Mouse (Mus musculus) megakaryocyte, embryonic 14.5 days (primary cell): Measurements from ENCODE around the gene Ddx19a.
"Not testable (repeated sequence)": the region's sequence is repeated elsewhere in the genome, so short reads cannot be mapped to it uniquely, and the experiment has no call there.

Experiments used
- FLI1 ChIP-seq: IDR thresholded peaks from 2 replicates; pipeline ENCODE4 v1.6.1; 2012; ENCODE audit warnings: low read length, inconsistent platforms, mixed read lengths
- GATA1 ChIP-seq: IDR thresholded peaks from 3 replicates; pipeline ENCODE4 v1.6.1; 2012; ENCODE audit warnings: mixed read lengths, low read length, inconsistent platforms, borderline replicate concordance

DNA sequence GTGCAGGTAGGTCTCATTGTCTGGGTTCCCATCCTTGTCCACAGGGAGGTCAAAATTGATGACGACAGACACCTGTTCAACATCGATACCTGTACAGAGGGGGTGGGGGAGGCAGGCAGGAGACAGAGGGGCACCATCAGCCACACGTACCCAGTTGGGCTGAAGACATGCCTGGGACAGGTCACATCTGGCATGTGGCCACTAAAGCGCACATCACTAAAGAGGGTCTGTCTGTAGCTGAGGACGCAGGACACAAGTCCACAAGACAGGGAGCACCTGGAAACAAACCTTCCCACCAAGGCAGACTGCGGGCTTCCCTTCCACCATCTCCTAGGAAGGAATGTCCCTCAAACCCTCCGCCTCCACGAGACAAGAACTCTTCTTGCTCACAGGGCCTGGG, 21.1 kb downstream of the Ddx19a start:
- not testable (repeated sequence) for TF ChIP-seq GATA1, FLI1
